Mouse (Mus musculus): ENCODE measurements around the gene Ddx6. TPM values are rescaled to one million over a fixed set of nuclear protein-coding genes. Genes with fewer than 3 reads are reported as not detected.

The Ddx6 gene
- polyA plus RNA-seq, 1 experiment from 2014 or later: 28.1 TPM

- 76% methylated on average over 15 of the region's 15 CpGs for WGBS
- H3K4me1 ChIP-seq (replicated peaks): no peaks in the 10 kb centered on the region
- no peak overlapping the region for H3K4me2 ChIP-seq (replicated peaks)
- no peaks in the 10 kb centered on the region for H3K27me3 ChIP-seq
- H3K9ac ChIP-seq (replicated peaks): no peak overlapping the region
- no peaks in the 10 kb centered on the region for H3K9me3 ChIP-seq
- no peak overlapping the region for H3K4me3 ChIP-seq (replicated peaks)
- no peak for ATAC-seq
- no peak overlapping the region for H3K27ac ChIP-seq
- no peaks in the 10 kb centered on the region for H3K36me3 ChIP-seq
Observed at GRCm38 (mm10) chr9:44645924-44646323, 41.2 kb downstream of the Ddx6 start.

DNA sequence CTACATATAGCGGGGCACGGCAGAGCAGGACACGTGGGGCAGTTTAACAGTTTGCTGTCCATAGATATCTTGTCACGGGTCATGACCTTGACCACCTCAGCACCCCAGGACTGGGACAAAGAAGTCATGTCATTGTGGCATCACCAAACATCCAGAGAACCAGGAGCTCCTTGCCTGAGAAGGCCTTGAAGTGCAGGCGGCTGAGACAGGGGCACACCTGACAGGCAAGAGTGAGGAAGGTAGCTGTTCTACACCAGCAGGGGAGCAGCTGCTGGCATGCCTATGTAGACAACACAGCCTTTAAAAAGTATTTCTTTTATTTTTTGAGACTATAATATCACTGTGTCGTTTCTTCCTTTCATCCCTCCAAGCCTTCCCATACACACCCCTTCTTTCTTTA, 41.7 kb downstream of the Ddx6 start:
- no peaks in the 10 kb centered on the region for H3K27me3 ChIP-seq
- no peak overlapping the region for H3K9ac ChIP-seq (replicated peaks)
- no peak overlapping the region for H3K27ac ChIP-seq
- 92% methylated on average over 6 of the region's 6 CpGs for WGBS
- H3K9me3 ChIP-seq: no peaks in the 10 kb centered on the region
- H3K36me3 ChIP-seq: no peaks in the 10 kb centered on the region
- H3K4me1 ChIP-seq (replicated peaks): no peaks in the 10 kb centered on the region
- no peak for ATAC-seq
- no peak overlapping the region for H3K4me3 ChIP-seq (replicated peaks)
- H3K4me2 ChIP-seq (replicated peaks): no peak overlapping the region

- no peak overlapping the region for H3K27ac ChIP-seq
- H3K36me3 ChIP-seq: no peaks in the 10 kb centered on the region
- WGBS: 98% methylated on average over 8 of the region's 8 CpGs
- no peak overlapping the region for H3K4me2 ChIP-seq (replicated peaks)
- ATAC-seq: no peak
- no peak overlapping the region for H3K4me3 ChIP-seq (replicated peaks)
- H3K9ac ChIP-seq (replicated peaks): no peak overlapping the region
- H3K9me3 ChIP-seq: no peaks in the 10 kb centered on the region
- 0 out of 2 replicates have a peak, but pooled peaks cover 2% of the 10 kb centered on the region for H3K4me1 ChIP-seq (replicated peaks)
- no peaks in the 10 kb centered on the region for H3K27me3 ChIP-seq
Observed at GRCm38 (mm10) chr9:44647026-44647425, 42.3 kb downstream of the Ddx6 start.

DNA sequence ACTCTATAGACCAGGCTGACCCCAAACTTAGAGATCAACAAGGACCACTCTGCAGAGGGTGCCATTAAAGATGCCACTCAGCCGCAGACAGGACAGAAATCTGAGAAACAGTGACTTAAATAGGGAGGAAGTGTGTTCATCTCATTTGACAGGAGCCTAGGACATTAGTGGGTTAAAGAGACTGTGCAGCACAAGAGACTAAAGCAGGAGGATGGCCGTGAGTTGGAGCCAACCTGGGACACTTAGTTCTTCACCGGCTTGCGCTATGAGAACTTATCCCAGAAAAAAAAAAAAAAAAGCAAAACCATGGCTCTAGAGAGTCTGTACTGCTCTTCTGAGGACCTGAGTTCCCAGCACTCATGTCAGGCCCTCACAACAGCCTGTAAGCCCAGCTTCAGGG, 43.0 kb downstream of the Ddx6 start:
- Histone ChIP-seq H3K4me3 (replicated peaks) (no peak overlapping the region), H3K27me3 (no peaks in the 10 kb centered on the region), H3K9ac (replicated peaks) (no peak overlapping the region), H3K4me1 (replicated peaks) (0 out of 2 replicates have a peak, but pooled peaks cover 2% of the 10 kb centered on the region), H3K9me3 (no peaks in the 10 kb centered on the region), H3K4me2 (replicated peaks) (no peak overlapping the region), H3K27ac (no peak overlapping the region), H3K36me3 (no peaks in the 10 kb centered on the region)
- 85% methylated on average over 4 of the region's 4 CpGs for WGBS
- no peak for ATAC-seq

GRCm38 (mm10) chr9:44648881-44649281, 44.2 kb downstream of the Ddx6 start:
- 87% methylated on average over 7 of the region's 7 CpGs for WGBS
- Histone ChIP-seq H3K4me2 (replicated peaks) (no peak overlapping the region), H3K9me3 (no peaks in the 10 kb centered on the region), H3K27me3 (no peaks in the 10 kb centered on the region), H3K4me3 (replicated peaks) (no peak overlapping the region), H3K4me1 (replicated peaks) (0 out of 2 replicates have a peak, but pooled peaks cover 2% of the 10 kb centered on the region), H3K27ac (no peak overlapping the region), H3K9ac (replicated peaks) (no peak overlapping the region), H3K36me3 (no peaks in the 10 kb centered on the region)
- ATAC-seq: no peak

DNA sequence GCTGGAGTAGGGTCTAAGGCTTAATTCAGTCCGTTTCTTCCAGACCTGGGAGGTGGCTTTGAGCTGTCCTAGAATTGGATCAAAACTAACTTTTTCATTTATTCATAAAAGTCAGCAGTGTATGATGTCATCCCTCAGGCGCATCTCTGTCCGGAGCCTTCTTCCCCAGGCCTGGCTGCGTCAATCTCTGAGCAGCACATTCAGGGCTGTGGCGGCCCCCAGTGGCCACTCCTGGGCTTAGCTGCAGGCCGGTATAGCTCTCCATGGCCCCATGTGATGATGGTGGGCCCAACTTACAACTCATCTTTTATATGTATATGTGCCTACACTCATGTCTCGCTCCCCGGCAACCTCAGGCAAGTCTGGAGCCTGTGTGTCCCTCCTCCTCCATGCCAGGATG, 47.3 kb downstream of the Ddx6 start:
- ATAC-seq: peak; percentile 91
- Histone ChIP-seq H3K27me3 (no peaks in the 10 kb centered on the region), H3K4me2 (replicated peaks) (no peak overlapping the region), H3K9me3 (no peaks in the 10 kb centered on the region), H3K36me3 (no peaks in the 10 kb centered on the region), H3K9ac (replicated peaks) (no peak overlapping the region), H3K4me3 (replicated peaks) (no peak overlapping the region), H3K27ac (no peak overlapping the region), H3K4me1 (replicated peaks) (peaks cover 8% of the 10 kb centered on the region; the same call in 1 of the 2 replicates)
- 9% methylated on average over 8 of the region's 8 CpGs for WGBS

DNA sequence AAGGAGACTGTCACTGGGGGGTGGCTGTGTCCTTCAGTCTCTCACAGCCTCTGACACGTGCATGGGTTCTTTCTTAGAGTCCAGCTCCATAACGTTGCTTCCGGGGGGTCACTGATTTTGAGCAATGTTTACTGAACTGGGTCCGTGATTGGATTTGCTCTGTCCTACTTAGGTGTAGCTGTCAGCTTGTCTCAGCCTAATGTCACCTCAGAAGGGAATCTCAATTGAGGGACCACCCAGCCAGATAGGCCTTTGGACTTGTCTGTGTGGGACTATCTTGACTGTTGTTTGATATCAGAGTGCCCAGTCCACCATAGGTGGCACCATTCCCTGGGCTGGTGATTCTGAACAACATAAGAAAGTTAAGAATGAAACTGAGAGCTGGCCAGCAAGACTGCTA, 49.2 kb downstream of the Ddx6 start:
- Histone ChIP-seq H3K4me1 (replicated peaks) (peaks cover 8% of the 10 kb centered on the region; the same call in 1 of the 2 replicates), H3K9ac (replicated peaks) (no peak overlapping the region), H3K27me3 (no peaks in the 10 kb centered on the region), H3K36me3 (no peaks in the 10 kb centered on the region), H3K27ac (no peak overlapping the region), H3K4me3 (replicated peaks) (no peak overlapping the region), H3K4me2 (replicated peaks) (no peak overlapping the region), H3K9me3 (no peaks in the 10 kb centered on the region)
- WGBS: 78% methylated on average over 4 of the region's 4 CpGs
- no peak for ATAC-seq

GRCm38 (mm10) chr9:44655098-44656066, 50.7 kb downstream of the Ddx6 start:
- peak; percentile 51; the same call in 1 of the 2 replicates for ATAC-seq
- H3K4me3 ChIP-seq (replicated peaks): no peak overlapping the region; the same call in 1 of the 2 replicates

DNA sequence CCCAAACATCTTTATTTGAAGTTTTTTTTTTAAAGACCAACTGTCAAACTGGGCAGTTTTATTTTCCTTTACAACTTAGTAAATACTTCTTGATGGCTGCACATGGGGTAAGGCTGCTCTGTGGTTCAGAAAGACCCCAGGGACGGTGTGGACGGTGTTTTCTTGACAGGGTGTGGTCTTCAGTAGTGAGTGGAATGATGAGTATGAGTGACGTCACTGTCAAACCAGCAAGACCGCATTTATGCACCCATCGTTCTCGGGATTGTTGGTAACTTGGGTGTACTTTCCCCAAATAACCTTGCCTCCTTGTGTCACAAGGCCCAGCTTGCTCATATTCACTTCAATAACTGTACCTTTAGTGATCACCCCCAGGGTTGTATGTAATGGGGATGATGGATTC, 59.0 kb downstream of the Ddx6 start:
- H3K9ac ChIP-seq (replicated peaks): no peak overlapping the region
- H3K27me3 ChIP-seq: no peaks in the 10 kb centered on the region
- no peaks in the 10 kb centered on the region for H3K36me3 ChIP-seq
- no peaks in the 10 kb centered on the region for H3K9me3 ChIP-seq
- no peak for ATAC-seq
- H3K4me1 ChIP-seq (replicated peaks): no peaks in the 10 kb centered on the region
- no peak overlapping the region for H3K27ac ChIP-seq
- no peak overlapping the region for H3K4me2 ChIP-seq (replicated peaks)
- no peak overlapping the region for H3K4me3 ChIP-seq (replicated peaks)
- 88% methylated on average over 6 of the region's 6 CpGs for WGBS

More at GRCm38 (mm10) chr9:44655098-44656066, 50.7 kb downstream of the Ddx6 start:
- no peaks in the 10 kb centered on the region for H3K27me3 ChIP-seq
- peaks cover 8% of the 10 kb centered on the region; the same call in 1 of the 2 replicates for H3K4me1 ChIP-seq (replicated peaks)
- no peak overlapping the region for H3K27ac ChIP-seq
- H3K36me3 ChIP-seq: no peaks in the 10 kb centered on the region
- 27% methylated on average over 26 of the region's 26 CpGs for WGBS
- no peak overlapping the region for H3K9ac ChIP-seq (replicated peaks)
- no peaks in the 10 kb centered on the region for H3K9me3 ChIP-seq
- H3K4me2 ChIP-seq (replicated peaks): peak overlapping the region; percentile 31

- no peak overlapping the region for H3K4me2 ChIP-seq (replicated peaks)
- no peak overlapping the region for H3K4me3 ChIP-seq (replicated peaks)
- WGBS: 97% methylated on average over 5 of the region's 5 CpGs
- no peaks in the 10 kb centered on the region for H3K4me1 ChIP-seq (replicated peaks)
- ATAC-seq: no peak
- H3K27me3 ChIP-seq: no peaks in the 10 kb centered on the region
- H3K9me3 ChIP-seq: no peaks in the 10 kb centered on the region
- H3K27ac ChIP-seq: no peak overlapping the region
- H3K36me3 ChIP-seq: no peaks in the 10 kb centered on the region
- H3K9ac ChIP-seq (replicated peaks): no peak overlapping the region
Observed at GRCm38 (mm10) chr9:44671416-44671815, 66.7 kb downstream of the Ddx6 start.

GRCm38 (mm10) chr9:44672291-44672865, 67.7 kb downstream of the Ddx6 start:
- no peak for ATAC-seq
- H3K4me3 ChIP-seq (replicated peaks): no peak overlapping the region
- no peaks in the 10 kb centered on the region for H3K36me3 ChIP-seq
- no peak overlapping the region for H3K27ac ChIP-seq
- no peak overlapping the region for H3K9ac ChIP-seq (replicated peaks)
- H3K4me2 ChIP-seq (replicated peaks): no peak overlapping the region
- H3K9me3 ChIP-seq: no peaks in the 10 kb centered on the region
- 70% methylated on average over 2 of the region's 2 CpGs for WGBS
- no peaks in the 10 kb centered on the region for H3K27me3 ChIP-seq
- no peaks in the 10 kb centered on the region for H3K4me1 ChIP-seq (replicated peaks)

GRCm38 (mm10) chr9:44673005-44673404, 68.3 kb downstream of the Ddx6 start, which contains the start of gene Treh:
TSS of gene Treh (plus strand) at chr9:44673233.
- no peaks in the 10 kb centered on the region for H3K4me1 ChIP-seq (replicated peaks)
- no peak within 1 kb of the TSS for H3K27ac ChIP-seq
- WGBS: 83% methylated on average over 3 of the region's 3 CpGs
- H3K27me3 ChIP-seq: no peaks in the 10 kb centered on the region
- no peak within 1 kb of the TSS for H3K4me2 ChIP-seq (replicated peaks)
- H3K4me3 ChIP-seq (replicated peaks): no peak within 1 kb of the TSS
- no peaks in the 10 kb centered on the region for H3K9me3 ChIP-seq
- no peak for ATAC-seq
- no peak within 1 kb of the TSS for H3K9ac ChIP-seq (replicated peaks)
- no peaks in the 10 kb centered on the region for H3K36me3 ChIP-seq
